Mouse (Mus musculus): ENCODE measurements at regions not wholly inside any gene's neighbourhood (a gene's known extent, or its start where the extent isn't known, plus 50 kb on each side); places are given as distances from the start of the nearest gene placed in this dataset.

GRCm38 (mm10) chr19:45288722-45289121, 53.1 kb upstream of the Lbx1 start:
- H3K27ac ChIP-seq (replicated peaks): no peak overlapping the region
- no peak overlapping the region for H3K4me2 ChIP-seq
- H3K9me3 ChIP-seq: no peaks in the 10 kb centered on the region
- H3K4me3 ChIP-seq: no peak overlapping the region
- ATAC-seq (ENCODE audit: low read depth): no peak
- H3K4me1 ChIP-seq (replicated peaks): peaks cover 27% of the 10 kb centered on the region
- H3K9ac ChIP-seq: no peak overlapping the region
- H3K27me3 ChIP-seq: no peaks in the 10 kb centered on the region
- H3K36me3 ChIP-seq: no peaks in the 10 kb centered on the region
- WGBS: 70% methylated on average over 2 of the region's 2 CpGs

- WGBS: 35% methylated on average over 3 of the region's 3 CpGs
- no peak overlapping the region for H3K4me3 ChIP-seq
- H3K36me3 ChIP-seq: no peaks in the 10 kb centered on the region
- H3K27ac ChIP-seq (replicated peaks): no peak overlapping the region
- no peak overlapping the region for H3K4me2 ChIP-seq
- H3K4me1 ChIP-seq (replicated peaks): peaks cover 61% of the 10 kb centered on the region
- peaks cover 11% of the 10 kb centered on the region for H3K27me3 ChIP-seq
- H3K9ac ChIP-seq: no peak overlapping the region
- ATAC-seq (ENCODE audit: low read depth): no peak
- no peaks in the 10 kb centered on the region for H3K9me3 ChIP-seq
Observed at GRCm38 (mm10) chr19:45297812-45298211, 62.2 kb upstream of the Lbx1 start.

GRCm38 (mm10) chr19:45299341-45299740, 63.7 kb upstream of the Lbx1 start:
- peaks cover 64% of the 10 kb centered on the region for H3K4me1 ChIP-seq (replicated peaks)
- no peak overlapping the region for H3K4me2 ChIP-seq
- H3K27me3 ChIP-seq: peaks cover 17% of the 10 kb centered on the region
- WGBS: 76% methylated on average over 3 of the region's 3 CpGs
- H3K27ac ChIP-seq (replicated peaks): no peak overlapping the region
- no peak overlapping the region for H3K9ac ChIP-seq
- no peak for ATAC-seq (ENCODE audit: low read depth)
- H3K4me3 ChIP-seq: no peak overlapping the region
- no peaks in the 10 kb centered on the region for H3K36me3 ChIP-seq
- H3K9me3 ChIP-seq: no peaks in the 10 kb centered on the region

- Histone ChIP-seq H3K27ac (replicated peaks) (peak overlapping the region; percentile 100), H3K4me2 (no peak overlapping the region), H3K27me3 (peaks cover 21% of the 10 kb centered on the region), H3K36me3 (no peaks in the 10 kb centered on the region), H3K9me3 (no peaks in the 10 kb centered on the region), H3K4me3 (no peak overlapping the region), H3K4me1 (replicated peaks) (peaks cover 64% of the 10 kb centered on the region), H3K9ac (no peak overlapping the region)
- 28% methylated on average over 5 of the region's 5 CpGs for WGBS
- ATAC-seq (ENCODE audit: low read depth): no peak
Observed at GRCm38 (mm10) chr19:45299768-45300167, 63.8 kb upstream of the Btrc start.

GRCm38 (mm10) chr19:45300691-45301431, 62.7 kb upstream of the Btrc start:
- peaks cover 56% of the 10 kb centered on the region for H3K4me1 ChIP-seq (replicated peaks)

GRCm38 (mm10) chr19:45301432-45301732, 62.2 kb upstream of the Btrc start:
- Histone ChIP-seq H3K4me2 (peak overlapping the region; percentile 96), H3K4me3 (peak overlapping the region; percentile 49), H3K9ac (peak overlapping the region; percentile 84), H3K4me1 (replicated peaks) (peaks cover 54% of the 10 kb centered on the region), H3K27me3 (peaks cover 29% of the 10 kb centered on the region), H3K36me3 (no peaks in the 10 kb centered on the region), H3K27ac (replicated peaks) (peak overlapping the region; percentile 100), H3K9me3 (no peaks in the 10 kb centered on the region)
- WGBS: 4% methylated on average over 16 of the region's 16 CpGs
- ATAC-seq (ENCODE audit: low read depth): peak; percentile 36; the same call in 1 of the 2 replicates

More at GRCm38 (mm10) chr19:45300691-45301431, 62.7 kb upstream of the Btrc start:
- Histone ChIP-seq H3K9me3 (no peaks in the 10 kb centered on the region), H3K4me2 (peak overlapping the region; percentile 96), H3K4me3 (peak overlapping the region; percentile 49), H3K27ac (replicated peaks) (peak overlapping the region; percentile 100), H3K9ac (peak overlapping the region; percentile 84), H3K27me3 (peaks cover 26% of the 10 kb centered on the region), H3K36me3 (no peaks in the 10 kb centered on the region)
- peak; percentile 61 for ATAC-seq (ENCODE audit: low read depth)
- WGBS: 5% methylated on average over 22 of the region's 22 CpGs

GRCm38 (mm10) chr19:45301733-45302547, 61.6 kb upstream of the Btrc start:
- Histone ChIP-seq H3K4me2 (peak overlapping the region; percentile 96), H3K27ac (replicated peaks) (peak overlapping the region; percentile 100), H3K9me3 (no peaks in the 10 kb centered on the region), H3K4me1 (replicated peaks) (peaks cover 54% of the 10 kb centered on the region), H3K36me3 (no peaks in the 10 kb centered on the region), H3K9ac (peak overlapping the region; percentile 84), H3K27me3 (peaks cover 32% of the 10 kb centered on the region), H3K4me3 (peak overlapping the region; percentile 49)
- peak; percentile 88 for ATAC-seq (ENCODE audit: low read depth)
- under 1% methylated on average over 57 of the region's 58 CpGs for WGBS

- Histone ChIP-seq H3K36me3 (no peaks in the 10 kb centered on the region), H3K27ac (replicated peaks) (peak overlapping the region; percentile 100), H3K4me3 (peak overlapping the region; percentile 49), H3K4me2 (peak overlapping the region; percentile 96), H3K4me1 (replicated peaks) (peaks cover 58% of the 10 kb centered on the region), H3K9me3 (no peaks in the 10 kb centered on the region), H3K9ac (peak overlapping the region; percentile 84), H3K27me3 (peaks cover 30% of the 10 kb centered on the region)
- ATAC-seq (ENCODE audit: low read depth): peak; percentile 29
- WGBS: 3% methylated on average over 16 of the region's 16 CpGs
Observed at GRCm38 (mm10) chr19:45302548-45303241, 60.8 kb upstream of the Btrc start.

- peaks cover 41% of the 10 kb centered on the region for H3K27me3 ChIP-seq
- no peak overlapping the region for H3K4me3 ChIP-seq
- H3K4me1 ChIP-seq (replicated peaks): peaks cover 60% of the 10 kb centered on the region
- WGBS: 11% methylated on average over 8 of the region's 8 CpGs
- no peak for ATAC-seq (ENCODE audit: low read depth)
- H3K36me3 ChIP-seq: no peaks in the 10 kb centered on the region
- peak overlapping the region; percentile 1; the same call in 1 of the 2 replicates for H3K4me2 ChIP-seq
- peak overlapping the region; percentile 100 for H3K27ac ChIP-seq (replicated peaks)
- 0 out of 2 replicates have a peak overlapping the region, but pooled peaks have one; percentile 6 for H3K9ac ChIP-seq
- H3K9me3 ChIP-seq: no peaks in the 10 kb centered on the region
Observed at GRCm38 (mm10) chr19:45304538-45304937, 59.0 kb upstream of the Btrc start.

- Histone ChIP-seq H3K27ac (replicated peaks) (peak overlapping the region; percentile 64; the same call in 1 of the 2 replicates), H3K36me3 (no peaks in the 10 kb centered on the region), H3K4me2 (no peak overlapping the region), H3K4me3 (no peak overlapping the region), H3K9ac (no peak overlapping the region; the same call in 1 of the 2 replicates), H3K9me3 (no peaks in the 10 kb centered on the region), H3K27me3 (peaks cover 35% of the 10 kb centered on the region), H3K4me1 (replicated peaks) (peaks cover 71% of the 10 kb centered on the region)
- no peak for ATAC-seq (ENCODE audit: low read depth)
- 52% methylated on average over 16 of the region's 16 CpGs for WGBS
Observed at GRCm38 (mm10) chr19:45307299-45308275, 55.9 kb upstream of the Btrc start.

GRCm38 (mm10) chr19:45308676-45309275, 54.8 kb upstream of the Btrc start:
- Histone ChIP-seq H3K27ac (replicated peaks) (no peak overlapping the region), H3K27me3 (peaks cover 30% of the 10 kb centered on the region), H3K9me3 (no peaks in the 10 kb centered on the region), H3K4me2 (no peak overlapping the region), H3K9ac (no peak overlapping the region), H3K36me3 (no peaks in the 10 kb centered on the region), H3K4me3 (no peak overlapping the region), H3K4me1 (replicated peaks) (peaks cover 71% of the 10 kb centered on the region)
- WGBS: 56% methylated on average over 8 of the region's 8 CpGs
- no peak for ATAC-seq (ENCODE audit: low read depth)

Data from neural tube, embryonic 13.5 days (tissue).